Mouse (Mus musculus): ENCODE data around the gene Cdk5rap3. TPM values are rescaled to one million over a fixed set of nuclear protein-coding genes. Genes with fewer than 3 reads are reported as not detected.

Gene Cdk5rap3
- total RNA-seq, 2 experiments from 2014 or later: 31.9 to 54.6 TPM

DNA sequence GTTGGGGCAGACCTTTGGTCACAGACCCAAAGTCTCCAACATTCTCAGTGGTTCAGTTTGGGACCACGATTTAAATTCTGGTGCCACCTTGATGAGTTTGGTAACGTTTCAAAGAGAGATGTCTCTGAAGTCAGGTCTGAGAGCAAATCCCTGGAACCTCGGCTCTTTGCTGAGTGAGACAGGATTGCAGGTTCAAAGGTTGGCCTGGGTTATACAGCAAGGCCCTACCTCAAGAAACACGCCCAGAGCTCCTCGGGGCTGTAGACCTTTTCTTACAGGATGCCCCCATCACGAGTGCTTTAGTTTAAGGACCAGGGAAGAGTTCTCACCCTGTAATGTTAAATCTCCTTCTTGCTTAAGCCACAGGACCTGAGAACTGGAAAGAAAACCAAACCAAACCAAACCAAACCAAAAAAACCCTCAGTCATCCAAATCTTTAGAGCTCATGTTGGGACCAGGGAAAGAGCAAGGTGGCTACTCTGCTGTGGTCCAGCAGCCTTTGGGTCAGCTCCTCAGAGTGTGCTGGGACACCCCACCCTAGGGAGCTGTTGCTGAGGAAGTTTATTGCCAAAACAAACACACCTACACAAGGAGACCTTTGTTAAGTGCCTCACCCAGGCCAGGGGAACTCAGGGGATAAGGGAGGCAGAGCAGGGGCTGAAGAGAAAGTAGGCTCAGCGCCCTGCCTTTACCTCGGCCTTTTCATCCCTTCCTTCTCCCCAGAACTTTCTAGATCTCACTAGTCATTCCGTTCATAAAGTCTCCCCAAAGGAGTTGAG lies 19.8 kb upstream of the Cdk5rap3 start:
- ATAC-seq (replicated peaks; ENCODE audit: low FRiP score, low TSS enrichment, poor library complexity, severe bottlenecking): no peak

DNA sequence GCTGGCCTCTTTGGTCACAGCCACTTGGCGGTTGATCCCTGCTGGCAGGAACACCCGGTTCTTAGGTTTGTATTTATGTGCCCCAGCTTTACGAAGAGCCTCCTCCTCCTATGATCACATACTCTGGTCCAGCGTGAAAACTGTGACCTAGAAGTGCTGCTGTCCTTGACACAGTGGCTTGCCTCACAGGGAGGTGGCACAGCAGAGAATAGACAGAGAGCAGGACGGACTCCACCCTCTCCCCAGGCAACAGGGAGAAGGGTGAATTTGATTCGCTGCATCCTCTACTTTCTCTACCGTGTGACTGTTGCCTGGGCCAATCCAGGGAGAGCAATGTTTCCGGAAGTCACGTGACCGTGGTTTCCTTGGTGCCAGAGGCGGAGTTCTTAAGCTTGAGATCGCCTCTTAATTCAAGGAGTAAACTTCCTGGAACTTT lies 18.6 kb upstream of the Cdk5rap3 start:
- ATAC-seq (replicated peaks; ENCODE audit: low FRiP score, low TSS enrichment, poor library complexity, severe bottlenecking): peak; percentile 83

DNA sequence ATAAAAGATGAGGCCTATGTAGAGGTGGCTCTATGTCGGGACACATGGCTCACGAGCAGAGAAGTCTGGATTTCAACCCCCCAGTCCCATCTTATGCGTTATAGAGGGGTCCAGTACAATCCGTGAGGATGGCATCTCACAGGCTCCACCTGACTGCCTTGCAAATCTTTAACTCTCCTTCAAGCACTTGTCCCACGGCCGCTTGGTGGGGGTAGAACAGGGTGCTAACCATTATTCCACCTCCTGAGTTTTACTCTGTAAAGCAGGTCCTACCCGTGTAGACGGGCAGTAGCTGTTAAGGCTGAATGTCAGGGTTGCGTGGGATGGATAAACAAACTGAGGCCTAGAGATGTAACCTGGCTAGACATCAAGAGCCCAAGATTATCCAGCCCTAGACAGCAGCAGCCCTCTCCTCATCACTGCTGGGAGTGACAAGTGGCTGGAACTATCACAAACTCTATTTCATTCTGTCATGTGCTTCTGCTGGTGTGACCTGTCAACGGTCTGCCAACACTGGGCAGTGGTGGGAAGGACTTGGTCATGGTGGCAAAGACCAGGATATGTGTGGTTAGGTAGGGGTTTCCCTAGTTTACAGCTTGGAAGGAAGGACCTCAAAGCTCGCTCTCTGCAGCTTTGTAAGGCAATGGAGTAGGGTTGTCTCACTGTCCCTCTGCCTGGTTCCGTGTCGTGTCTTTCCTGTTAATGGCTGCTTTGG lies 17.4 kb upstream of the Cdk5rap3 start:
- ATAC-seq (replicated peaks; ENCODE audit: low FRiP score, low TSS enrichment, poor library complexity, severe bottlenecking): no peak

DNA sequence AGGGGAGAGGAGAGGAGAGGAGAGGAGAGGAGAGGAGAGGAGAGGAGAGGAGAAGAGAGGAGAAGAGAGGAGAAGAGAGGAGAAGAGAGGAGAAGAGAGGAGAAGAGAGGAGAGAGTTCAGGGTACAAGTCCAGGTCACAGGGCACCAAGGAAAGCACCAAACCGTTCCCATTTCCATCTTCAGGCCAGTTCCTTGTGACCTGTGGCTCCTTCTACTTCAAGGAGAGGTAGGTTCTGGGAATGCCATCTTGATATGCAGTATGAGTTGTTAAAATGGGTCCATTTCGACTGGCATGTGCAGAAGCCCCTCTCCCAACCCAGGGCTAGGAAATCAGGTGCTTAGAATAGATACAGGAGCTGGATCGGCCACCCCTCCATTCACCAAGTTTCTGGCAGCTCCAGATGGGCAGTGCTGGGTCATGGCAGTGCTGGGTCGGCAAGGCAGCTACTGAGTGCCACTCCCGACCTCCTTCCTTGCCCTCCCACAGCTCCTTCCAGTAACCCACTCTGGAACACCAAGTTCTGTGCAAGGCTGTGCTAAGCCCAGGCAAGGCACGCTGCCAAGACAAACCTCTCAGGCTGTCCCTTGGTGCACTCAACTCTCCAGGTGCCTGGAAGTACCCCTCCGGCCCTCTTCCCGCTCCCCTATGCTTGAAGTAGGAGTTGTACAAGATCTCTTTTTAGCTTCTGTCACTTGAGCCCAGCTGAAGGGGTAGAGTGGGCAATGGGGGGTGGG lies 15.2 kb upstream of the Cdk5rap3 start:
- no peak for ATAC-seq (replicated peaks; ENCODE audit: low FRiP score, low TSS enrichment, poor library complexity, severe bottlenecking)

DNA sequence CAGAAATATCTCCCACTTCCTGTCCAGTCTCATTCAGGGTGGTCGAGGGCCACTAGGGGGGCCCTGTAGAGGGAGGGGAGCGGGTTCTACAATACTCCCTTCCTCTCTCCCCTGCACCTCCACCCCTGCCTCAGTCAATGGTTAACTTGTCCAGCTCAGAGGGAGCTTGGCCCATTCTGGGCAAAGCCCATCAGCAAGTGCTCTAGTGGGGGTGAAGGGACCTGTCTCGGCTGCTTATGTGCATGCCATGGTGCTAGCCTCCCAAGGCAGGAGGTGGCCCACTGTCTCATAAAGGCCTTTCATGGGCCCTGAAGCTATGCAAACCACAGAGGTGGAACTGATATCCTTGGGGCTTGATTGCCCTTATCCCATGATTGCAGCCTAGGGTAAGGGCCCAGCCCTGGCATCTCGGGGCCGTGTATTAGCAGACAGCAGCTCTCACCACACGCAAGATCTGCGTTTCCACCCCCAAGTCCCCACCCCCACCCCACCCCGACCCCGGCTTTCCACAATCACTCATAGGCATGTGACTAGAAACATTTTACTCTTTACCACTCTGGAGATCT lies 13.6 kb upstream of the Cdk5rap3 start:
- ATAC-seq (replicated peaks; ENCODE audit: low FRiP score, low TSS enrichment, poor library complexity, severe bottlenecking): peak; percentile 58

DNA sequence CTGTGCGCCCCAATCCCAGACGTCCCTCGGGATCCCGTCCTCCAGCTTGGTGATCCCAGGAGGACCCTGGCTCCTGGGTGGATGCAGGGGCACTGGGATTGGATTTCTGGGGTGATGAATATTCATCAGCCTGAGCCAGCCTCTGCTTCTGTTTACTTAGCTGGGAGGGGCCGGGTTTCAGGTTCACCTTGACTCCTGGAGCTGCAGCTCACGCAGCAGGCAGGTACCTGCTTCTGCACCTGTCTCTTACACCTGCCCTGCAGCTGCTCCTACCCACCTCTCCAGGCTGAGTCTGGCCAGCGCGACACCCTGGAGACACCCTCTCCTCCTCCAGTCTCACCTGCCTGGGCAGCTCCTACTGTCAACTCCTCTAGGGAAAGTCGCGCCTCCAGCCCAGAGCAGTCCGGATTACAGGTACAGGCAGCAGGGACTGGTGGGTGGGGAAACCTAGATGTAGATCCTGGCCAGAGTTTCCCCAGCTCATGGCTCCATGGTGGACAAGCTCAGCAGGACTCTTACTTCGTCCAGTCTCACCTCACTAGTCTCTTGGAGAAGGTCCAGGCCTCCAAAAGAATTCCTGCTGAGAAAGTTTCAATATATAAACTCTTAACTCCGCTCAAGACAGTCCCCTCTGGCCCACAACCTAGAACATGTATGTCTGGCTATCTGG lies 12.9 kb upstream of the Cdk5rap3 start:
- no peak for ATAC-seq (replicated peaks; ENCODE audit: low FRiP score, low TSS enrichment, poor library complexity, severe bottlenecking)

DNA sequence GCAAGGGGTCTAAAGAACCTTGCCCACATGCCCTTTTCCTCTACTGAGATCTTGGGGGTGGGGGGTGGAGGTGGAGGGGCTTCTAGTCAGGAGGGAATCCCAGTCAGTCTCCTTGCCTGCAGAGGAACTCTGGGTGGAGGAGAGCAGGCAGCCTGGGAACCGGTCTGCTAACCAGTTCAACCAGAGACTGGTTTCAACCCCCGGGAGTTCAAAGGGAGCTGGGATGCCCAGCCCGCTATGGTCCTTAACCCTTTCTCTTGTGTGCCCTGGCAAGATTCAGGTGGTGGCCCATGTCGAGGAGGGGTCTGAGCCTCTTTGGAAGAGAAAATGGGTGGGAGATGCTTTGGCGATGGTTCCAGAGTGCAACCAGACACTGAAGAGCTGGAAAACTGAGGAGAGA lies 12.4 kb upstream of the Cdk5rap3 start:
- ATAC-seq (replicated peaks; ENCODE audit: low FRiP score, low TSS enrichment, poor library complexity, severe bottlenecking): no peak

DNA sequence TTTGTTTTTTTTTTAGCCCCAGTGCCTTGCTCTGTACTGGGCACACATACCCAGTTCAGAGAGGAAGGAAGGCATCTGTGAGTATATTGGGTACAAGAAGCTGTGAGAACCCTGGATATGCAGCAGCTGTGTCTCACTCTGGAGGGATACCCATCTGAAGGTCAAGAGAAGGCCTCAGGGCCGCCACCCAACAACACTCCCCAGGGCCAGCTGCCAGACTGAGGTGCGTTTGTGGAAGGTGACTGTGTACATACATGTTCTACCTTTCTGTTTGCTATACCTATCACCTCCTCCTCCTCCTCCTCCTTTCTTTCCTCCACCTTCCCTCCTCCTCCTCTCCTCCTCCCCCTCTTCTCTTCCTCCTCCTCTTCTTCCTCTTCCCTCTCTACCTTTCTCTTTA lies 11.8 kb upstream of the Cdk5rap3 start, which contains the start of gene Prr15l:
TSS of gene Prr15l (plus strand) at position 17 of the 400 bp plus-strand sequence.
- ATAC-seq (replicated peaks; ENCODE audit: low FRiP score, low TSS enrichment, poor library complexity, severe bottlenecking): no peak

DNA sequence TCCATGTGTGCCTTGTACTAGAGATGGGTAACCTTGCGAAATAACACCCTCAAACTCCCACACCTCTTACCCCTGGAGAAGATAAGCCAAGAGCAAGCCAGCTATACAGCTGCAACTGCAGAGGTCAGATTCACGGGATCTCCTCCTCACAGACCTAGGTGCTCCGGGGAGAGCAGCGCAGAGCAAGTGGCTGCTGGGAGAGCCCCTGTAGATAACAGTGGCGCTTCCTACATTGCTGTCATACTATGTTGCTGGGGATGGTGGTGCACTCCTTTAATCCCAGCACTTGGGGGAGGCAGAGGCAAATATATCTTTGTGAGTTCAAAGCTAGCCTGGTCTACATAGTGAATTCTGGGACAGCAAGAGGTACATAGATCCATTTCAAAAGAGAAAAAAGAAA lies 10.3 kb upstream of the Cdk5rap3 start:
- peak; percentile 45; the same call in 1 of the 2 replicates for ATAC-seq (replicated peaks; ENCODE audit: low FRiP score, low TSS enrichment, poor library complexity, severe bottlenecking)

DNA sequence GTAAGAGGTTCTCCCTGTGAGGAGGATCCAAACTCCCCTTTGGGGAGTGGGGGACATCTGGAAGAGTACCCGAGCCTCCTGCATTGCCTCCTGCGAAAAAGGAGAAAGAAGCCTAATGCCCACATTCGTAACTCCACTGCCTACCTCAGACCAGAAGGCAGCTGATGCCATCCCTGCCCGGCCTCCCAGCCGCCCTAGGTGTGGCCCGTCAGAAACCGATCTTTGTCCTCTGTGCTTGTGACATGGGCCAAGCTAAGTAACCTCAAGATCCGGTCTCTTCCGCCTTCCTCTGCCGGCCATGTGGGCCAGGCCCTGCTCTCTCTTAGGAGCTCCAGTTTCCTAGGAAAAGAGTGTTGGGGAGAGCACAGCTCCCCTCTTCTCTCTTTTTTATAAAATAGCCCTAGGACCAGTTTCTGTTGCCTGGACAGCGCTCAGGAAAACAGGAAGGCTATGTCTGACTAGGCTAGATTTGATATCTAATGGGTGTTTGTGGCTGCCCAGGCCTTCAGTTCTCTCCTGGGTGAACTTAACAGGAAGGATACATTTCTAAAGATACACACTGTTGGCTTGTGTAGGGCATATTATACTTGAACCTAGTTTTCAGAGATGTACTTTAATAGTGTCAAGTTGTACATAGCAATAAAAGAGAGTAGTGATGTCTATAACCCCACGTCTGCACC lies 9.3 kb upstream of the Cdk5rap3 start:
- no peak for ATAC-seq (replicated peaks; ENCODE audit: low FRiP score, low TSS enrichment, poor library complexity, severe bottlenecking)

DNA sequence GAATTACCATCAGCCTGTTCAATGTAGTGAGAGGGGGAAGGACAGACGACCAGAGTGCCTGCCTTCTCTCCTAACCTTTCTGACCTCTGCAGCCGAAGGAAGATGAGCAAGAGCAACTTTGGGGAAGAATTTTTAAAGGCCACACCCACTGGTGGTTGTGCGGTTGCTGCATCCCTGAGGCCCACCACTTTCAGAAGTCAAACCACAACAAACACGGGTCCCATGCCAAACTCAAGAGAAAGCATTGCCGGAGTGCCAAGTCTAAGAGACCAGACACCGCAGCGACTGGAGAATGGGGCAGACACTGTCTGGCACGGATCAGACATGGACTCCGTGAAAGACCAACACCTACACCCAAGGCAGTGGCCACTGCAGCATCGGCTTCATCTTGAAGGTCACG lies 8.6 kb upstream of the Cdk5rap3 start:
- ATAC-seq (replicated peaks; ENCODE audit: low FRiP score, low TSS enrichment, poor library complexity, severe bottlenecking): peak; percentile 51

DNA sequence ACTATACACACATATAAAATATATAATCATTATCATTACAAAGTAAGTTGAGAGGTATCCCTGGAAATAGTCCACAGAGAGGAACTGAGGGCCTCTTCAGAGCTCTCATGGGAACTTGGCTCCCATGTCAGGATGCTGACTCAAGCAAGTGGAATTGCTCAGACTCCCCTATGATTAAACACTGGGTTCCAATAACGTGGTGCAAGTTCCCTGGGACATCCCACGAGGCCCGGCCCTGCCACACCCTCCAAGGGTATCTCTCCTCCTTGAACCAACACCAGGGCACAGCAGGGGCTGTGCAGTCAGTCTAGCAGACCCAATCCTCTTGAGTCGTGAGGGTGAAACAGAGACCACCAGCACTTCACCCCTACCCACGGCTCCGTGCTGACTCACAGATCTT lies 2.7 kb upstream of the Cdk5rap3 start:
- ATAC-seq (replicated peaks; ENCODE audit: low FRiP score, low TSS enrichment, poor library complexity, severe bottlenecking): no peak

DNA sequence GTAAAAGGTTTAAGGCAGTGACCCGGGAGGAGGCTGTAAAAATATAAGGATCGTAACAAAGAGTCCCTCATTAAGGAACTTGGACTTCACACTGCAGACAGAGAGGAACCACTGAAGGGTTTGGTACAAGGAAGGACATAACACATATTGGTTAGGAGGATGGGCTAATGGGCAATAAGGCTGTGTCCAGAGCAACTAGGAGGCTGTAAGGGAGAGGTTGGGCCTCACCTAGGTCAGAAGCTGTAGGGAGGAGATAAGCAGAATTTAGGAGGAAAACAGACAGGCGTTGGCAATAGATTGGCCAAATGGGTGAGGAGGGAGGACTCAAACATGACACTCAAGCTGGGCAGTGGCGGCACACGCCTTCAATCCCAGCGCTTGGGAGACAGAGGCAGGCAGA lies 1.1 kb upstream of the Cdk5rap3 start:
- peak; percentile 42 for ATAC-seq (replicated peaks; ENCODE audit: low FRiP score, low TSS enrichment, poor library complexity, severe bottlenecking)

DNA sequence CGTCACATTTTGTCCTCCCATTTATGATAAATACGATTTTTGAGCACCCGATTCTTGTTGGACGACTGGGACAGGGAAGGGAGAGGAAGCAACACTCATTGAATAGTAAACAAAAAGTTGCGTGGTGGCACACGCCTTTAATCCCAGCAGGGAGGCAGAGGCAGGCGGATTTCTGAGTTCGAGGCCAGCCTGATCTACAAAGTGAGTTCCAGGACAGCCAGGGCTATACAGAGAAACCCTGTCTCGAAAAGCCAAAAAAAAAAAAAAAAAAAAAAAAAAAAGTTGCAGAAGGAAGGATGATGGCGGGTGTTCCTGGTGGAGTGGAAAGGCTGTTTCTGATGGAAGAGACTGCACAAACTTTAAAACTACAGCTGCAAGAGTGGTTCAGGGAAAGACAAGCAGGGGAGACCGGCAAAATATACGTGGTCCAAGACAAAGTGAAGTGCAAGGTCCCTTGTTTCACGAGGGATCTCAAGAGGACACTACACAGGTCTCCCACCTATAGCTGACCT lies 645 bp upstream of the Cdk5rap3 start:
- peak; percentile 1; the same call in 1 of the 2 replicates for ATAC-seq (replicated peaks; ENCODE audit: low FRiP score, low TSS enrichment, poor library complexity, severe bottlenecking)

DNA sequence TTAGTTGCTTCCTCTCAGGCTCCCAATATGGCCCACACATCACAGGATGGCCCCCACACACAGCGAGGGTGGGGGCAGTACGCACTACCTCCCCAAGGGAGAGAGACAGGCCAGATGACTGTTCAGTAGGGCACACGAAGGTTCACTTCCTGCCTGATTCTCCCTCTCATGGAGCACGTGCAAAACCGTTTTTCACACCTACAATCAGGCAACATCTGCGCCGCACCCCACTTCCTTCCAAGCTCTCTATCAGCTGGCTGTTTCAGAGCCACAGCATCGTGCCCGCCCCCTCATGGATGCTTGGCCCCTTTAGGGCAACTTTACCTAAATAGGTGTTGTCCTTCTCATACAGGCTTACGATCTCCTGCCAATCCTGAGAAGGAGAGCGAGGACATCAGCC lies 3.6 kb downstream of the Cdk5rap3 start:
- ATAC-seq (replicated peaks; ENCODE audit: low FRiP score, low TSS enrichment, poor library complexity, severe bottlenecking): no peak

DNA sequence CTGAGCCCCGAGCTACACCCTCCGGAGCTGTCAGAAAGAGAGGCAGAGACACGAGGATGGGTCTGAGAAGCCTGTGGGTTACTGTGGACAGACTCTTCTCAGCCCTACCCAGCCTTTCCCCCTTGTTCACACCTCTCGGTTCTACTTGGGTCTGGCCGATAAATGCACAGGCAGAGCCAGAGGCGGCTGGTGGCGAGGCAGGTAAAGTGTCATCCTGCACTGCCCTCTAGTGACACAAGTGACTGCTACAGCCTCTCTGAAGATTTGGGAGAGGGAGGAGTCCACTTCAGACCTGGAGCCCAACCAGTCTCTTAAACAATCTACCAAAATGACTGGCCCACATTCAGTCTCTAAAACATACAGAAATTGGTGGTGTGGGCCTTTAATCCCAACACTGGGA lies 6.3 kb downstream of the Cdk5rap3 start:
- ATAC-seq (replicated peaks; ENCODE audit: low FRiP score, low TSS enrichment, poor library complexity, severe bottlenecking): peak; percentile 88

DNA sequence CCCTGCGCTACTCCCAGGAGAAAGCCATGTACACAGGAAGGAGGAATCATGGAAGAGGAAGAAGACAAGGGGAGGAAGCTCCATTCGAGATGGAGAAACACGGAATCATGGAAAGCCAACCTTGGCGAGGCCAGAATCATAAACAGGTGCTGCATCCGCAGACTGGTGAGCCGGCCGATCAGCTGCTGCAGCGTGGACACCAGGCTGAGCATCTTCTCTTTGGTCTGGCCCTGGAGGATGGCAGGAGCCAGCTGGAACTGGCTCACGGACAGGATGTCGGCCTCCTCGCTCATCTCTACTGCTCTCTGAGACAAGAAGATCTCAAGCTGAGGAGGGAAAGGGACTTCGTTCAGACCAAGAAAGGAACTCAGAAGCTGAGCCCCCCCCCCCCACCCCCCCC lies 7.7 kb downstream of the Cdk5rap3 start:
- no peak for ATAC-seq (replicated peaks; ENCODE audit: low FRiP score, low TSS enrichment, poor library complexity, severe bottlenecking)

DNA sequence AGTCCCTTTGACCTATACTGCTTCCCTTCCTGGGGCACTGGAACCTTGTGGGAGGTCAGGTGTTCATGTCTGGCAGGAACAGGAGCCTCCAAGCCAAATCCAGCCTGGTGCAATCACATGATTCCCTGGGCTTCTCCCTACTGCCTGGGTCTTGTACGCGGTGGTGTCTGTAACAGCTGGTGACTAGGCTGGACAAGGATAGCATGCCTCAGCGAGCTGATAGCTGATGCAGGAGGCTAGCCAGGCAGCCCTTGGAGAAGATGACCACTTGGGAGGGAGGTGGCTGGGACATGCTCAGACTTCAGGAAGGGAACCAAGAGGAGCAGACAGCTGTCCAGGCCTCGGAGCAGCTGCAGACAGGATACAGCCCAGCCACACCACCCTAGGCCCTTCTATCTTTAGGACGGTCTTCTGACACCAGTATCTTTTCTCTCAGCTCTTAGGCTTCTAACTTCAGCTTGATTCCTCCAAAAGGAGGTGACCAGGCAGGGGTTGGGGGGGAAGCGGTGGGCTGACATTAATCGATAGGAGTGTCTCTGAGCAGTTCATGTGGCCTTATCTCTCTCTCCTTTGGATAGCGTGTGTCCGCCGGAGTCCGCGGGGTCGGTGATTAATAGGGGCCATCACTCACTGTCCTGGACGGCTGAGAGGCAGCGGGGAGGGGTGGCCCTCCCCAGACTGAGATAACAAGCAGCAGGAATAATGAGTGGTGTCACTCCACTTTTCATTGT lies 9.7 kb downstream of the Cdk5rap3 start:
- no peak for ATAC-seq (replicated peaks; ENCODE audit: low FRiP score, low TSS enrichment, poor library complexity, severe bottlenecking)

All from megakaryocyte-erythroid progenitor cell, adult 5-6 weeks (primary cell).